Mouse (Mus musculus) olfactory bulb, adult 2 months (tissue): ENCODE data around the gene Snx20. TPM values are rescaled to one million over a fixed set of nuclear protein-coding genes. Genes with fewer than 3 reads are reported as not detected.

Experiments
- H3K27ac ChIP-seq: fragments of 200-500 bp; 2 replicates; pipeline ENCODE4 v1.5.1; 2012; ENCODE audit warnings: low read depth, low read length; ENCODE audit not compliant: insufficient read depth
- H3K4me1 ChIP-seq: fragments of 200-500 bp; 2 replicates; pipeline ENCODE4 v1.6.1; 2012; ENCODE audit warnings: low read length; ENCODE audit not compliant: control insufficient read depth, insufficient read depth
- H3K4me3 ChIP-seq: fragments of 200-500 bp; 2 replicates; pipeline ENCODE4 v1.5.1; 2012; ENCODE audit warnings: mild to moderate bottlenecking, low read depth, low read length, moderate library complexity; ENCODE audit not compliant: insufficient read depth
- CTCF ChIP-seq: fragments of 200-500 bp; IDR thresholded peaks from 2 replicates; pipeline ENCODE4 v1.5.1; 2012; ENCODE audit warnings: low read depth, mild to moderate bottlenecking, low read length, moderate library complexity; ENCODE audit not compliant: insufficient read depth
- POLR2A ChIP-seq: fragments of 200-500 bp; IDR thresholded peaks from 2 replicates; pipeline ENCODE4 v1.6.1; 2012; ENCODE audit warnings: mild to moderate bottlenecking, low read depth, low read length, moderate library complexity; ENCODE audit not compliant: insufficient read depth
- WGBS: fragments of 180-500 bp; shearing (Covaris S2); methylation state at CpG from one replicate; pipeline ENCODE4 v1.1.7; 2018; 5-methylcytosine and 5-hydroxymethylcytosine counted together
- polyA plus RNA-seq: library from polyadenylated mRNA; stranded (reverse); fragments of >200 nt; gene quantifications from 2 replicates; pipeline ENCODE4 v1.2.4, GENCODE M21; 2012; ENCODE audit warnings: low replicate concordance; ENCODE audit not compliant: missing spikeins, insufficient read depth, insufficient read length

Snx20 gene
- polyA plus RNA-seq, 1 experiment = not detected

GRCm38 (mm10) chr8:88596042-88596441 is 39.9 kb downstream of the Snx20 start:
- 75% methylated on average over 12 of the region's 12 CpGs for WGBS
- Histone ChIP-seq H3K4me3 (no peak overlapping the region), H3K27ac (no peak overlapping the region), H3K4me1 (peaks cover 12% of the 10 kb centered on the region)
- no peak for TF ChIP-seq POLR2A
- TF ChIP-seq CTCF = no peak

GRCm38 (mm10) chr8:88593947-88594346 is 42.0 kb downstream of the Snx20 start:
- no peak overlapping the region for H3K27ac ChIP-seq
- no peak for TF ChIP-seq POLR2A
- TF ChIP-seq CTCF = no peak
- WGBS = 97% methylated on average over 1 of the region's 1 CpGs
- H3K4me3 ChIP-seq = no peak overlapping the region
- H3K4me1 ChIP-seq = peaks cover 12% of the 10 kb centered on the region

DNA sequence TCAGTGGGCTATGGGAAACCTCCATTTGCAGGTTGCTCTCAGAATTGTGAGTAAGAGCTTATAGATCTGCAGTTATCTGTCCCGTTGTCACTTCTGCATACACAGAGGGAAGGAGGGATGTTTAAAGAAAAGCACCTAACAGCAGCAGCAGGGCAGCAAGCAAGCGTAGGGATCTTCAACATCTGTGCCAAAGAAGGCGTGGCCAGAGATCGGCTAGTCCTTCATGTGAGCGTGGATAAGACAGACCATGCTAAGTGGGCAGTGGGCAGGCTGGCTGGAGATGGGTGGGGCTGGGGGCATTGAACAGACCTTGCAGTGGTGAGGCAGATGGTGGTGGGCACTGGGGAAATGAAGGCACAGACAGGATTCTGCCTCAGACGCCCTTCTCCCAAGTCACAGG is 45.7 kb downstream of the Snx20 start:
- Histone ChIP-seq H3K27ac (no peak overlapping the region), H3K4me3 (no peak overlapping the region), H3K4me1 (peaks cover 7% of the 10 kb centered on the region)
- 74% methylated on average over 6 of the region's 6 CpGs for WGBS
- no peak for TF ChIP-seq POLR2A
- no peak for TF ChIP-seq CTCF

DNA sequence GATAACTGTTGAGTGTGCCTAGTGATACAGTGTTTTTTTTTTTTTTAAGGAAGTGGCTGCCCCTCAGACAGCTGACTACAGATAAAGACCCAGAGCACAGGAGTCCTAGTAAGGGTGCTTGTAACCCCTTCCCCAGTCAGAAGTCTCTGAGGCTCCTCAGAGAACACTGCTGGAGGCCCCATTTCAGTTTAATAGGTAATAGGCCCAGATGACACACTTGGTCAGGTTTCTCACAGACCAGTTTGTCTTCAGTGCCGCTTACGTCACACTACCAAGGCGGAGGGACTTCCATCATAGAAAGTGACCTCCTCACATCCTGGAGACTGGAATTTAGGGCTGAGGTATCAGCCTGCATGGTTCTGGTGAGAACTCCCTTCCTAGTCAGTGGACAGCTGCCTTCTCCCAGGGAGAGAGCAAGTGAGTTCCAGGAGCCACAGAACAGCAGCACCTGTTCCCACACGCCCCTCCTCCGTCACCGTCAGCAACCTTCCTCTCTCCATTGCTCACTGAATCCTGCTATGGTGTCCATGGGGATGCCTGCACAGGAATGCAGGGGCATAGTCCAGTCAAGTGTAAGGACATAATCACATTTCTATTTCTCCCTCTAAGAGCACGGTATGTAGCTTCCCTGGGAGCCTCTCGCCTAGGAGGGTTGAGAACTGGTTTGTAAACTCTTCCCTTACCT is 47.6 kb downstream of the Snx20 start:
- no peak overlapping the region for H3K27ac ChIP-seq
- no peaks in the 10 kb centered on the region for H3K4me1 ChIP-seq
- no peak for TF ChIP-seq POLR2A
- TF ChIP-seq CTCF = no peak
- no peak overlapping the region for H3K4me3 ChIP-seq
- WGBS = 96% methylated on average over 8 of the region's 8 CpGs

DNA sequence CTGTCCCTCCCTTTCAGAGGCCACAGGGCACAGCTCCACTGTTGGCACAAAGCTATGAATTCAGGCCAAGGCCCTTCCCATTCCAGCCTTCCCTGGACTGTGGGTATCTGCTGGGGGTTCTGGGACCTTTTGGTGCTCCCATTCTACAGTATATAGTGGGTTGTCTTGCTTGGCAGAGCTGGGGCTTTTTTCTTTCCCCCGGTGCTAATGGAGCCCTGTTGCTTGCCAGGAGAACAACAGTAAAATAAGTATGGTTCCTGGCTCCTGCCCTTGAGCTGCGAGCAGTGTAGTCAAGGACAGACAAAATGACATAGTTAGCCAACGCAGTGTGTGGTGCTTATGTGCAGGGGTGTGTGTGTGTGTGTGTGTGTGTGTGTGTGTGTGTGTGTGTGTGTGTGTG is 52.1 kb downstream of the Snx20 start:
- 69% methylated on average over 3 of the region's 3 CpGs for WGBS
- Histone ChIP-seq H3K4me3 (no peak overlapping the region), H3K4me1 (peaks cover 13% of the 10 kb centered on the region), H3K27ac (no peak overlapping the region)
- TF ChIP-seq POLR2A = no peak
- TF ChIP-seq CTCF = no peak

DNA sequence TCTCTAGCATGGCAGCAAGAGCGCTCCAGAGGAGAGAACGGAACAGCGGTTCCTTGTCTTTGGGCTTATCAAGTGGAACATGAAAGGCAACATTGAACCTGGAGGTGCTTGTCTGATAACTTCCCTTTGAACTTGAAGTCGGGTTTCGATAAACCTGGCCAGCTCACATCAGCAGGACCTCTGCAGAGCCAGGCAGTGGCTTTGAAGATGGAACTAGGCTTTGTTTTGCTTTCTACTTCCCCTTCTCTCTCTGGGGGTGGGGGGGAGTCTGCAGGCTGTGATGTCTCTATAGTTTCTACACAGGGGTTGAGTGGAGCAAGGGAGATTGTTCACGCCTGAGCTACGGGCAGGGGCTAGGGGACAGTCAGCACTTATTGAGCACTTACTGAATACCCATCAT is 55.1 kb downstream of the Snx20 start:
- H3K4me1 ChIP-seq = peaks cover 24% of the 10 kb centered on the region
- no peak for TF ChIP-seq POLR2A
- TF ChIP-seq CTCF = no peak
- no peak overlapping the region for H3K27ac ChIP-seq
- H3K4me3 ChIP-seq = no peak overlapping the region
- 86% methylated on average over 7 of the region's 7 CpGs for WGBS

DNA sequence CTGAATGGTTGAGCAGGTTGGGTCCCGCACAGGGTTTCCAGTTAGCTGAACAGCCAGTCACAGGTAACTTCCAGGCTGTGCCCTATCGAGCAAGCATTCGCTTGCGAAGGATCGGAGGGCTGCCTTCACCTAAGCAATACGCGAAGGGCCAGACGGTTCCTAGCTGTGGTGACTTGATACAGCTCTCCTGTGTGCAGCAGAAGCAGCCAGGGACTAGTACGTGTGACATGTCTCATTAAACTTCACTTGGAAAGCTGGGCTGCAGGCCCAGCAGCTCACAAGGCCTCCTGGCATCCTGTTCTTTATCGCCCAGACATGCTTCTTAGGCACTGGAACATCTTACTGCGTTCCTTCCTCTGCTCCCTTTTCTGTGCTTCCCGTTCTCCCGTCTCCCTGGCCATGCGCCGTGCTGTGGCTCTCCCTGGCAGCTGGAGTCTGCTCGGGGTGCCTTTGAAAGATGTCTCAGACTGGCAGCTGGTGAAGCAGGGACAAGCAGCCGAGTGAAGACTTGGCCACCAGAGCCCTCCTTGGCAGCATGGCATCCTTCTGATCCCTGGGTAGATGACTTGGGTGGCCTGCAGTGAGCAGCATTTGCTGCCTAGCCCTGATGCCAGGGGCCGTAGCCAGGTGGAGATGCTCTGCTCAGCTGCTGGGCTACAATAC is 56.1 kb downstream of the Snx20 start:
- TF ChIP-seq CTCF = no peak
- no peak for TF ChIP-seq POLR2A
- Histone ChIP-seq H3K4me1 (peaks cover 24% of the 10 kb centered on the region), H3K4me3 (no peak overlapping the region), H3K27ac (no peak overlapping the region)
- WGBS = 75% methylated on average over 18 of the region's 18 CpGs

DNA sequence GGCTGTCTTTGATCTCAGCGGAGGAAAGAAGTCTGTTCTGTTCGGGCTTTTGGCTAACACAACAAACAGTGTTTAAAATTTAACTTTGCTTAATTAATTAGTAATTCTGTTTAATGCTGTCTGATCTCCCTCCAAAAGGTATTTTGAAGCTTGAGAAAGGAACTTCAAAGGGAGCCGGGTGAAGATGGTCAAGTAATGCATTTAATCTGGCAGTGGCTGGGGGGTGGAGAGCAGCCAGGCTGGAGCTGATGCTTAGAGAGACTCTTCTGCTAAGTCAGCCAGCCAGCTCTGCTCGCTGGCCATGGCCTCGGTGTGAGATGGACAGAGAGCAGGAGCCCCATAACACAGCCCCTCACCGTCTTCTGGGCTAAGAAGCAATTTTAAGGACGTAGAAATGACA is 56.7 kb downstream of the Snx20 start:
- Histone ChIP-seq H3K4me3 (no peak overlapping the region), H3K27ac (no peak overlapping the region), H3K4me1 (peaks cover 24% of the 10 kb centered on the region)
- WGBS = 64% methylated on average over 7 of the region's 7 CpGs
- TF ChIP-seq CTCF (no peak), POLR2A (no peak)

- Histone ChIP-seq H3K27ac (no peak overlapping the region), H3K4me3 (no peak overlapping the region), H3K4me1 (peaks cover 27% of the 10 kb centered on the region)
- WGBS = 80% methylated on average over 14 of the region's 14 CpGs
- TF ChIP-seq CTCF (no peak), POLR2A (no peak)
Observed at GRCm38 (mm10) chr8:88578413-88579175, 57.3 kb downstream of the Snx20 start.
